Mouse (Mus musculus) cerebellum, adult 8-10 months (tissue): ENCODE measurements at regions not wholly inside any gene's neighbourhood (a gene's known extent, or its start where the extent isn't known, plus 50 kb on each side); places are given as distances from the start of the nearest gene placed in this dataset.

ENCODE experiments used
- DNase-seq: peaks from one replicate; pipeline ENCODE4 v3.0.0; 2022

GRCm38 (mm10) chr13:46116576-46116975, 151.8 kb upstream of the Atxn1 start:
- no peak for DNase-seq

GRCm38 (mm10) chr13:46104971-46105370, 140.2 kb upstream of the Atxn1 start:
- DNase-seq, result no peak

GRCm38 (mm10) chr13:46098621-46099020, 133.8 kb upstream of the Atxn1 start:
- no peak for DNase-seq

- DNase-seq, result no peak
Observed at GRCm38 (mm10) chr13:46098131-46098530, 133.3 kb upstream of the Atxn1 start.

- no peak for DNase-seq
Observed at GRCm38 (mm10) chr13:46096968-46097367, 132.2 kb upstream of the Atxn1 start.

GRCm38 (mm10) chr13:46096416-46096815, 131.6 kb upstream of the Atxn1 start:
- DNase-seq, result no peak

GRCm38 (mm10) chr13:46092787-46093186, 128.0 kb upstream of the Atxn1 start:
- no peak for DNase-seq

- DNase-seq, result no peak
Observed at GRCm38 (mm10) chr13:46091109-46091508, 126.3 kb upstream of the Atxn1 start.

GRCm38 (mm10) chr13:46088237-46088636, 123.4 kb upstream of the Atxn1 start:
- DNase-seq, result no peak

- no peak for DNase-seq
Observed at GRCm38 (mm10) chr13:46087663-46088062, 122.9 kb upstream of the Atxn1 start.

GRCm38 (mm10) chr13:46076879-46077278, 112.1 kb upstream of the Atxn1 start:
- DNase-seq, result no peak

GRCm38 (mm10) chr13:46071670-46072069, 106.9 kb upstream of the Atxn1 start:
- DNase-seq, result no peak

GRCm38 (mm10) chr13:46069571-46069970, 104.8 kb upstream of the Atxn1 start:
- DNase-seq, result no peak

GRCm38 (mm10) chr13:46062758-46063157, 98.0 kb upstream of the Atxn1 start:
- DNase-seq, result no peak

- DNase-seq, result no peak
Observed at GRCm38 (mm10) chr13:46059870-46060269, 95.1 kb upstream of the Atxn1 start.

- no peak for DNase-seq
Observed at GRCm38 (mm10) chr13:46058862-46059261, 94.1 kb upstream of the Atxn1 start.

GRCm38 (mm10) chr13:46058341-46058740, 93.5 kb upstream of the Atxn1 start:
- DNase-seq, result no peak

GRCm38 (mm10) chr13:46055410-46055809, 90.6 kb upstream of the Atxn1 start:
- DNase-seq, result no peak

- no peak for DNase-seq
Observed at GRCm38 (mm10) chr13:46043568-46043967, 78.8 kb upstream of the Atxn1 start.

GRCm38 (mm10) chr13:46043016-46043415, 78.2 kb upstream of the Atxn1 start:
- DNase-seq, result no peak

GRCm38 (mm10) chr13:46042224-46042623, 77.4 kb upstream of the Atxn1 start:
- no peak for DNase-seq

- DNase-seq, result no peak
Observed at GRCm38 (mm10) chr13:46041475-46041874, 76.7 kb upstream of the Atxn1 start.

GRCm38 (mm10) chr13:46040062-46040461, 75.3 kb upstream of the Atxn1 start:
- DNase-seq, result no peak

- DNase-seq, result no peak
Observed at GRCm38 (mm10) chr13:46038441-46039331, 73.9 kb upstream of the Atxn1 start.

- DNase-seq, result no peak
Observed at GRCm38 (mm10) chr13:46032281-46032680, 67.5 kb upstream of the Atxn1 start.
